Mouse (Mus musculus): ENCODE measurements around the gene Ccdc148.

DNA sequence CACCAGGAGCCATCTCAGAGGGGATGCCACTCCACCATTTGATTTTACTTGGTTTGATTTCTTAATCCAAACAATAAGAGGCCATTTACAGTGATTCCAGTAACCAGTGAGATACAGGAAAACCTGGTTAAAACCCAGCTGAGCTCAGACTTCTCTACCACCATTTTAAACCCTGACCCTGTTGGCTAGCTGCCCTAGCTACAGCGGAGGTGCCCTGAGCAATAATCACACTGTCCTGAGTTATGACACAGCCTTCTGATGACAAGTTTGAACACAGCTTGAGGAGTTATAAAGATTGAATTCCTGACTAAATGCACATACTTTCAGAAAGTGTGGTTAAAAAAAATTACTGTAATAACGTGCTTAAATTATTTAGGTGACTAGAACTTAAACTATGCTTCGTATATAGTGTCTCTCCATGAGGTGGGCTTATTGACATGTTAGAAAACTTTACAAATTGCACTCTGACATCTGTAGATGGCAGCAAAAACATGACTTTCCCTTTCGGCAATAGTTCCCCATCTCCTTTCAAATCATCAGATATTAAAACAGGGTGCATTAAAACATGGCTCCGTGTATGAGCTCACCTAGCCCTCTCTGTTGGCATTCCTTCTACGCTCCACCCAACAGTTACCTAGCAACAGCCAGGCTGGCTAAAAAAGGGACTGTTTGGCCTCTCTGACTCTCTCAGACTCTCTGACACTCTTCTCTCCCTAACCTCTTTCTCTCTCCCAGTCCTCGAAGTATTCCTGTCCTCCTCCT, 330.3 kb downstream of the Ccdc148 start:
- TF ChIP-seq POLR2A (IDR thresholded peaks at IDR 0.05; ENCODE audit: insufficient read length, low read depth), result no peak
- no peak for TF ChIP-seq POLR2AphosphoS2 (IDR thresholded peaks at IDR 0.05; ENCODE audit: insufficient read length, low read depth)
- TF ChIP-seq TCF12 (IDR thresholded peaks at IDR 0.05; ENCODE audit: insufficient read depth, poor library complexity, severe bottlenecking), result no peak
- no peak for TF ChIP-seq MAX (IDR thresholded peaks at IDR 0.05; ENCODE audit: low read depth)
- no peak for TF ChIP-seq TCF3 (IDR thresholded peaks at IDR 0.05; ENCODE audit: insufficient read length, low read depth)
- TF ChIP-seq REST (IDR thresholded peaks at IDR 0.05; ENCODE audit: insufficient read depth, insufficient read length), result no peak
- no peak for TF ChIP-seq MYOD1 (IDR thresholded peaks at IDR 0.05; ENCODE audit: control insufficient read depth in 1 of 3, insufficient read length in 2 of 3, low read depth in 2 of 3)
- no peak for TF ChIP-seq USF1 (IDR thresholded peaks at IDR 0.05; ENCODE audit: low read depth)
- TF ChIP-seq E2F4 (IDR thresholded peaks at IDR 0.05; ENCODE audit: insufficient read depth), result no peak
- TF ChIP-seq CEBPB (IDR thresholded peaks at IDR 0.05; ENCODE audit: insufficient read depth, poor library complexity, severe bottlenecking), result no peak

All from myocyte (in vitro differentiated cells).